Comparison of ENCODE assay signal across 30 mouse cellular contexts in genomic region chr15:93587660-93588059, GRCm38 (mm10). TPM values are rescaled to one million over a fixed set of nuclear protein-coding genes. Genes with fewer than 3 reads are reported as not detected.
DNase-seq lines count a peak whose midpoint lies in the region; ATAC-seq lines count a peak whose summit lies in the region.
"Had no signal": no experiment of that assay in that cellular context is flagged by ENCODE, and none has a peak within 500 bp of the region (broad histone marks: within the 10 kb centered on the region; RNA-seq: fewer than 3 reads in every experiment).

No protein-coding gene starts in this region.

- DNase-seq in heart, postnatal 10 days, result no peak
- DNase-seq in 416B (ENCODE audit: low read depth) (peak; percentile 21), ZHBTc4 (ENCODE audit: low read depth, low spot score) (peak; percentile 68)
- DNase-seq in left cerebral cortex, adult 18-20 months (ENCODE audit: low spot score in 2 of 2), result no peak
- DNase-seq in spleen, postnatal 10 days (ENCODE audit: low spot score in 2 of 2), result no peak
- DNase-seq: cerebellum, adult 9-10 months; cerebellum, postnatal 36 days; gastrocnemius, postnatal 14 days; kidney, adult 18-20 months; kidney, postnatal 4 days; layer of hippocampus, adult 9-11 months; liver, postnatal 0 days; lung, postnatal 36 days; right cerebral cortex, postnatal 14 days; thymus, adult 2 months; thymus, postnatal 4 days had no signal

- peaks cover 17 to 59% of the 10 kb centered on the region in 2 experiments for H3K4me1 ChIP-seq in heart, embryonic 14.5 days (ENCODE audit: control insufficient read depth in 2 of 2, insufficient read depth in 2 of 2, low read length in 2 of 2)
- peaks cover 55% of the 10 kb centered on the region for H3K4me1 ChIP-seq in limb, embryonic 15.5 days
- H3K4me1 ChIP-seq in neural tube, embryonic 15.5 days, result peaks cover 21% of the 10 kb centered on the region

- peak overlapping the region; percentile 19 to 37; a peak in 2 of 4 replicates for H3K27ac ChIP-seq in heart, embryonic 14.5 days (replicated peaks in 1 of 2; ENCODE audit: control insufficient read depth in 1 of 2, insufficient read depth in 1 of 2, low read depth in 2 of 2, low read length in 2 of 2)
- peak overlapping the region; percentile 86; the same call in 1 of the 2 replicates for H3K27ac ChIP-seq in limb, embryonic 15.5 days
- H3K27ac ChIP-seq in neural tube, embryonic 15.5 days (replicated peaks), result no peak overlapping the region
- H3K27ac ChIP-seq: embryonic facial prominence, embryonic 12.5 days; forebrain, embryonic 12.5 days; kidney, postnatal 0 days; midbrain, embryonic 12.5 days; neural tube, embryonic 13.5 days had no signal

- ATAC-seq in heart, embryonic 14.5 days (ENCODE audit: insufficient number of reproducible peaks, insufficient read depth, low FRiP score, low read depth), result no peak
- ATAC-seq in limb, embryonic 15.5 days (ENCODE audit: insufficient number of reproducible peaks, low FRiP score, low TSS enrichment, low read depth), result no peak
- no peak for ATAC-seq in neural tube, embryonic 15.5 days (ENCODE audit: low FRiP score)
- ATAC-seq: CD4-positive, CD25-positive, alpha-beta regulatory T cell, adult 4 months; hindbrain, embryonic 16.5 days; liver, postnatal 0 days had no signal

- intact Hi-C loops in heart, postnatal 10 days (cut with DNase I), result no loop called here

- no peak overlapping the region for H3K4me3 ChIP-seq in heart, embryonic 14.5 days (ENCODE audit: control insufficient read depth in 1 of 2, insufficient read depth in 1 of 2, low read depth in 1 of 2, low read length in 2 of 2)
- H3K4me3 ChIP-seq in limb, embryonic 15.5 days, result no peak overlapping the region
- no peak overlapping the region for H3K4me3 ChIP-seq in neural tube, embryonic 15.5 days (replicated peaks)
- H3K4me3 ChIP-seq: embryonic facial prominence, embryonic 12.5 days; forebrain, embryonic 12.5 days; megakaryocyte, embryonic 14.5 days; midbrain, embryonic 12.5 days; neural tube, embryonic 13.5 days; stomach, embryonic 15.5 days had no signal

- no peaks in the 10 kb centered on the region for H3K9me3 ChIP-seq in heart, embryonic 14.5 days (ENCODE audit: control insufficient read depth, low read length)
- no peaks in the 10 kb centered on the region for H3K9me3 ChIP-seq in limb, embryonic 15.5 days
- H3K9me3 ChIP-seq in neural tube, embryonic 15.5 days (replicated peaks), result no peaks in the 10 kb centered on the region
- H3K9me3 ChIP-seq: embryonic facial prominence, embryonic 12.5 days; forebrain, embryonic 12.5 days; megakaryocyte, embryonic 14.5 days; midbrain, embryonic 12.5 days; neural tube, embryonic 13.5 days; stomach, embryonic 15.5 days had no signal

- 82% methylated on average over 8 of the region's 8 CpGs for WGBS in heart, embryonic 14.5 days
- WGBS in limb, embryonic 15.5 days, result 71% methylated on average over 8 of the region's 8 CpGs
- 82% methylated on average over 8 of the region's 8 CpGs for WGBS in neural tube, embryonic 15.5 days

- H3K4me2 ChIP-seq in heart, embryonic 14.5 days (ENCODE audit: low read length), result no peak overlapping the region
- H3K4me2 ChIP-seq in limb, embryonic 15.5 days, result 0 out of 2 replicates have a peak overlapping the region, but pooled peaks have one; percentile 5
- H3K4me2 ChIP-seq in neural tube, embryonic 15.5 days, result no peak overlapping the region
- H3K4me2 ChIP-seq: embryonic facial prominence, embryonic 12.5 days; forebrain, embryonic 12.5 days; heart, embryonic 11.5 days; liver, embryonic 11.5 days; midbrain, embryonic 12.5 days; neural tube, embryonic 13.5 days; stomach, embryonic 15.5 days had no signal

- H3K9ac ChIP-seq in heart, embryonic 14.5 days (ENCODE audit: low read length), result no peak overlapping the region
- no peak overlapping the region for H3K9ac ChIP-seq in limb, embryonic 15.5 days
- H3K9ac ChIP-seq in neural tube, embryonic 15.5 days (replicated peaks), result no peak overlapping the region
- H3K9ac ChIP-seq: embryonic facial prominence, embryonic 12.5 days; forebrain, embryonic 12.5 days; liver, postnatal 0 days; midbrain, embryonic 12.5 days; neural tube, embryonic 13.5 days; stomach, embryonic 15.5 days had no signal

- H3K27me3 ChIP-seq in heart, embryonic 14.5 days (ENCODE audit: control insufficient read depth, insufficient read depth, low read length), result no peaks in the 10 kb centered on the region
- H3K27me3 ChIP-seq in limb, embryonic 15.5 days, result no peaks in the 10 kb centered on the region
- H3K27me3 ChIP-seq in neural tube, embryonic 15.5 days (replicated peaks), result no peaks in the 10 kb centered on the region
- H3K27me3 ChIP-seq: embryonic facial prominence, embryonic 12.5 days; megakaryocyte, embryonic 14.5 days; neural tube, embryonic 13.5 days; stomach, embryonic 15.5 days had no signal

- H3K36me3 ChIP-seq in heart, embryonic 14.5 days (ENCODE audit: control insufficient read depth, insufficient read depth, low read length), result peaks cover 7% of the 10 kb centered on the region
- 0 out of 2 replicates have a peak, but pooled peaks cover 2% of the 10 kb centered on the region for H3K36me3 ChIP-seq in limb, embryonic 15.5 days
- H3K36me3 ChIP-seq in neural tube, embryonic 15.5 days, result no peaks in the 10 kb centered on the region; the same call in 1 of the 2 replicates
- H3K36me3 ChIP-seq: forebrain, embryonic 12.5 days; midbrain, embryonic 12.5 days; stomach, embryonic 15.5 days had no signal

RNA-seq across cellular contexts. Expression of gene Prickle1, which starts 8.0 kb away (rescaled TPM):
- 40.4 and 40.6 TPM in 2 replicates for polyA plus RNA-seq in heart, embryonic 14.5 days (2014; fragmentation: Nextera tagmentation; extraction: Ambion mirVana)
- 10 to 100 TPM; 24.1 to 36.4 TPM for total RNA-seq in heart, postnatal 10 days (2021)
- 39.9 and 42.0 TPM in 2 replicates for polyA plus RNA-seq in limb, embryonic 15.5 days (2015; fragmentation: Nextera tagmentation; extraction: Ambion mirVana)
- polyA plus RNA-seq in neural tube, embryonic 15.5 days (2015; fragmentation: Nextera tagmentation; extraction: Ambion mirVana), result 22.8 and 27.5 TPM in 2 replicates
- total RNA-seq in left cerebral cortex, adult 18-20 months (2021), result 10 to 100 TPM; 87.4 to 93.8 TPM

Comparison
In these comparisons a context has a peak if more than half of its experiments do, and no peak if none do; other contexts are left out.
1. DNase-seq: peak in 416B (single experiment) and ZHBTc4 (single experiment); none in heart, postnatal 10 days (0 of 2), left cerebral cortex, adult 18-20 months (0 of 2) and spleen, postnatal 10 days (0 of 2).